Mouse (Mus musculus): Measurements from ENCODE around the gene Bad.

DNA sequence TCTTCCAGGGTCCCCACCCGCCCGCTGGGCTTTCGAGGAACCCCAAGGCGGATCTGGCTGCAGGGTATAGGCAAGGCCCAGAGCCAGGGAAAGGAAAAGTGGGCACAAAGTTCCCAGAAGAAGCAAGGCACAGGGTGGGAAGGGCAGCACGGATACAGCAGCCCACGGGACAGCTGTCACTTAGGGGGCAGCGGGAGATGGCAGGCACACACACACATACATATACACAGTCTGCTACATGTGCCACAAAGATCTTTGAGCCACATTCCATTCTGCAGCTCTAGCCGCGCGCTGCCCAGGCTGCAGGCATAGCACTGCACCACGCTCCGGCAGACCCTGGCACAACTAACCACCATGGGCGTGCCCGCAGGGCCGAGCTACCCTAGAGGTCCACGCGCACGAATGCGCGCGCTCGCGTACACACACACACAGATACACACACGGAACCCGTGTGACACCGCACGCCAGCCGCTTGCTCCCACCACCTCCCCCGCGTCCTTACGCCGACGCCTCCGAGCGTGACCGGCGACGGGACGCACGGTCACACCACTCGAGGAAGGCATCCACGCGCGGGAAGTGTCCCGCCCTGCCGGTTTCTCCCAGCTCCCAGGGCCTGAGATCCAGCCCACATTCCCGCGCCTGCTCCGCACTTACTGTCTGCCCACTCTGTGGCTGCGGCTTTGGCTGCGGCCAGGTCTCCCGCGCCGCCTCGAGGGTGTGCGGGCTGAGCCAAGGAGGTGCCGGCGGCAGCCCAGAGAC is 8.0 kb upstream of the Bad start:
- TF ChIP-seq CTCF (IDR thresholded peaks at IDR 0.05; ENCODE audit: low read depth, low read length): no peak
- TF ChIP-seq POLR2A (IDR thresholded peaks at IDR 0.05; ENCODE audit: extremely low read depth, insufficient read depth, low read length): no peak
